Mouse (Mus musculus) mammary gland, adult 2 months (tissue): ENCODE measurements around the gene Ubxn10. TPM values are rescaled to one million over a fixed set of nuclear protein-coding genes. Genes with fewer than 3 reads are reported as not detected.

ENCODE experiments used
- polyA plus RNA-seq: library from polyadenylated mRNA; depleted of rRNA; stranded (reverse); fragments of >200 nt; gene quantifications from 2 replicates; pipeline ENCODE4 v1.2.3, GENCODE M21; 2012; ENCODE audit warnings: low replicate concordance; rRNA removed

Ubxn10 gene
- 0.56 and 0.65 TPM in 2 replicates for polyA plus RNA-seq

DNA sequence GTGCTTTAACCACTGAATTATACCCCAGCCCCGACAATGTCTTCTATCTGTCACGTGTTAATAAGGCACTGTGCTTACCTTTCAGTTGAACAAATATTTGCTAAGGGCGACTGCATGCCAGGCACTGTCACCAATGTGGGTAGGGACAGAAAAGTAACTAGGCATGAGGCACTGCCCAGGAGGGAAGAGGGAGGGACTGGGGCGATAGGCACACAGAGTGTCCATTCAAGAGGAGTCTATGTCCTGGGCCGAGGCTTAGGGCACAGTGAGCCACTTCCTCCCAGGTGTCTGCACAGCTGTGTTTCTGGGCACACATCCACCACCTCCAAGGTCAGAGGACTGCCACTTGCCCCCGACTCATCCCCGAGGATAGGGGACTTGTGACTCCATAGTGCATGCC is at the start of gene Ubxn10:
TSS of gene Ubxn10 (minus strand) at position 137 of the 400 bp plus-strand sequence.

GRCm38 (mm10) chr4:138775435-138775834 is 38.5 kb upstream of the Ubxn10 start, which contains the start of gene Pla2g2d:
Gene Pla2g2d (plus strand): TSS chr4:138775735.

DNA sequence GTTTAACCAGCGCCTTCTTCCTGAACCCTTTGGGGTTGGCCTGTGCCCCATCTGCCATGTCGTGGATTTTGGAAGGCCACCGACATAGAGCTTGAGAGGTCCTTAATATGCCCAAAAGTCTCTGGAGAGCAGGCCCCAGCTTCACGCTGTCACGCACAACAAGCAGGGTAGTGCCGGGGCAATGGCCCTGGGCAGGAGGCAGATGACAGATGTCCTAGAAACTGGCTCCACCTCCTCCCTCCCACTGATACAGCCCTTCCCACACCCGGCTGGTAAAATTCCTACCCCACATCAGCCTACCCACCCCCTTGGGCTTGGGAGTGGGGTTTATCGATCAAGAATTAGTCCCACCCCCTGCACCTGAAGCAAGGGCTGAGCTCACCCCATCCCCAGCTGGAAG is 20.4 kb upstream of the Ubxn10 start, which contains the start of gene Pla2g2f:
TSS of gene Pla2g2f (minus strand) at position 211 of the 400 bp plus-strand sequence.

GRCm38 (mm10) chr4:138724354-138725126 is 12.4 kb downstream of the Ubxn10 start, which contains the start of gene Pla2g2c:
Gene Pla2g2c (plus strand): TSS chr4:138724792.

Other genes starting within 250 kb of the Ubxn10 start
- not detected in 2 replicates for gene Vwa5b1, start 101.3 kb downstream of the Ubxn10 start, polyA plus RNA-seq
- gene Pla2g2c, start 12.4 kb downstream of the Ubxn10 start, polyA plus RNA-seq: not detected in 2 replicates
- gene Pla2g2f, start 20.5 kb upstream of the Ubxn10 start, polyA plus RNA-seq: 0.14 and 6.7 TPM in 2 replicates
- gene Pla2g2d, start 38.6 kb upstream of the Ubxn10 start, polyA plus RNA-seq: 40.9 and 63.8 TPM in 2 replicates
- 4.8 and 5.6 TPM in 2 replicates for gene Pla2g5, start 126.3 kb upstream of the Ubxn10 start, polyA plus RNA-seq
- not detected in 2 replicates for gene Gm13030, start 136.8 kb upstream of the Ubxn10 start, polyA plus RNA-seq
- 3.1 and 3.3 TPM in 2 replicates for gene Pla2g2e, start 140.8 kb upstream of the Ubxn10 start, polyA plus RNA-seq
- gene Otud3, start 176.8 kb upstream of the Ubxn10 start, polyA plus RNA-seq: 5.3 and 6.0 TPM in 2 replicates
- 0.14 and 0.20 TPM in 2 replicates for gene Rnf186, start 229.9 kb upstream of the Ubxn10 start, polyA plus RNA-seq
- gene Tmco4, start 235.7 kb upstream of the Ubxn10 start, polyA plus RNA-seq: 18.7 and 24.4 TPM in 2 replicates